Mouse (Mus musculus) cortical plate, adult 2 months (tissue): Measurements from ENCODE around the gene Ptpn5.
A peak's percentile ranks its signal among the peaks of the same experiment; 100 is the strongest.

Experiments used
- CTCF ChIP-seq: fragments of 200-500 bp; IDR thresholded peaks from 2 replicates; pipeline ENCODE4 v1.5.1; 2011; ENCODE audit warnings: mild to moderate bottlenecking, control low read depth, low read length; ENCODE audit not compliant: insufficient read depth; ENCODE audit errors: extremely low read depth
- POLR2A ChIP-seq: fragments of 200-500 bp; IDR thresholded peaks from 2 replicates; pipeline ENCODE4 v1.6.1; 2011; ENCODE audit warnings: mild to moderate bottlenecking, low read length, control low read depth; ENCODE audit not compliant: insufficient read depth; ENCODE audit errors: extremely low read depth

GRCm38 (mm10) chr7:47098044-47098443 is 35.4 kb downstream of the Ptpn5 start:
- 0 out of 2 replicates have a peak, but pooled peaks have one; percentile 17 for TF ChIP-seq CTCF
- TF ChIP-seq POLR2A = no peak
